Mouse (Mus musculus): ENCODE measurements at regions not wholly inside any gene's neighbourhood (a gene's known extent, or its start where the extent isn't known, plus 50 kb on each side); places are given as distances from the start of the nearest gene placed in this dataset.
"Not testable (repeated sequence)": the region's sequence is repeated elsewhere in the genome, so short reads cannot be mapped to it uniquely, and the experiment has no call there.

DNA sequence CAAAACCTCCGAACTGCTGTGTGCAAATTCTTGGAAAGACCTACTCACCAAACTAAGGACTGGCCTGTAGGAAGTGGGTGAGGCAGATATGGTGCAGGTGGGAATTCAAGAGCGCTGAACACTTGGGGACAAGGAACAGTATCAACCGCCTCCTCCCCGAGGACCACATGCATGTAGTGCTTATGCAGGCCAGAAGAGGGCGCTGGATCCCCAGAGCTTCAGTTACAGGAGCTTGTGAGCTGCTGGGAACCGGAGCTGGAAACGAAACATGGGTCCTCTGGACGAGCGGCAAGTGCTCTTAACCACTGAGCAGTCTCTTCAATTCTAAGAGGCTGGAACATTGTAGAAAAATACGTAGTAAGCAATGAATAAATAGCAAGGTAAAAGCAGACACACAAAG, 317.8 kb downstream of the Ajap1 start:
- no peak for DNase-seq (ENCODE audit: low spot score)
- 89% methylated on average over 10 of the region's 10 CpGs for WGBS

GRCm38 (mm10) chr4:153160115-153160514, 322.5 kb downstream of the Ajap1 start:
- H3K36me3 ChIP-seq (ENCODE audit: control insufficient read depth, insufficient read depth, low read length): no peaks in the 10 kb centered on the region
- no peaks in the 10 kb centered on the region for H3K27me3 ChIP-seq (replicated peaks; ENCODE audit: control insufficient read depth, insufficient read depth, low read length)
- no peak for DNase-seq (ENCODE audit: low spot score)
- no peak overlapping the region for H3K4me3 ChIP-seq (ENCODE audit: low read depth, low read length)
- 91% methylated on average over 3 of the region's 3 CpGs for WGBS
- no peak overlapping the region for H3K27ac ChIP-seq (replicated peaks; ENCODE audit: low read depth, low read length)
- 0 out of 2 replicates have a peak, but pooled peaks cover 4% of the 10 kb centered on the region for H3K9me3 ChIP-seq (ENCODE audit: control insufficient read depth, low read length)
- ATAC-seq (ENCODE audit: low read depth): no peak
- H3K4me1 ChIP-seq (ENCODE audit: control insufficient read depth, insufficient read depth, low read length): no peaks in the 10 kb centered on the region
- H3K4me2 ChIP-seq (ENCODE audit: low read depth, low read length): no peak overlapping the region
- no peak overlapping the region for H3K9ac ChIP-seq (ENCODE audit: low read depth, low read length)

More for the DNA sequence above, 317.8 kb downstream of the Ajap1 start:
- Histone ChIP-seq H3K4me2 (ENCODE audit: low read depth, low read length) (no peak overlapping the region), H3K4me3 (ENCODE audit: low read depth, low read length) (no peak overlapping the region), H3K36me3 (ENCODE audit: control insufficient read depth, insufficient read depth, low read length) (no peaks in the 10 kb centered on the region), H3K27me3 (replicated peaks; ENCODE audit: control insufficient read depth, insufficient read depth, low read length) (no peaks in the 10 kb centered on the region), H3K4me1 (ENCODE audit: control insufficient read depth, insufficient read depth, low read length) (no peaks in the 10 kb centered on the region), H3K27ac (replicated peaks; ENCODE audit: low read depth, low read length) (no peak overlapping the region), H3K9me3 (ENCODE audit: control insufficient read depth, low read length) (0 out of 2 replicates have a peak, but pooled peaks cover 5% of the 10 kb centered on the region), H3K9ac (ENCODE audit: low read depth, low read length) (no peak overlapping the region)
- no peak for ATAC-seq (ENCODE audit: low read depth)

DNA sequence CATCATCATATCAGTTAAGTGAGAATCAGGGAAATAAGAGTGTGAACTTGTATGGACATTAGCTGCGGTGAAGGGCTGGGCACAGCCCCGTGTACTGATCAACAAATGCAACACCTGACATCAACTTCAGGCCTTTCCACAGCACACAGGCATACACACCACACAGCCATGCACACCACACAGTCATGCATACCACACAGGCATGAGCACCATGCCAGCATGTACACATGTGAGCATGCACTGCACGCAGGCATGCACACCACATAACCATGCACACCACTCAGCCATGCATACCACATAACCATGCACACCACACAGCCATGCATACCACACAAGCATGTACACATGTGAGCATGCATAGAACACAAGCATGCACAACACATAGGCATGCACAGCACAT, 325.0 kb downstream of the Ajap1 start:
- ATAC-seq (ENCODE audit: low read depth) (no peak), DNase-seq (ENCODE audit: low spot score) (no peak)
- Histone ChIP-seq H3K36me3 (ENCODE audit: control insufficient read depth, insufficient read depth, low read length) (no peaks in the 10 kb centered on the region), H3K4me1 (ENCODE audit: control insufficient read depth, insufficient read depth, low read length) (no peaks in the 10 kb centered on the region), H3K4me3 (ENCODE audit: low read depth, low read length) (no peak overlapping the region), H3K9me3 (ENCODE audit: control insufficient read depth, low read length) (0 out of 2 replicates have a peak, but pooled peaks cover 3% of the 10 kb centered on the region), H3K27ac (replicated peaks; ENCODE audit: low read depth, low read length) (no peak overlapping the region), H3K4me2 (ENCODE audit: low read depth, low read length) (no peak overlapping the region), H3K9ac (ENCODE audit: low read depth, low read length) (no peak overlapping the region), H3K27me3 (replicated peaks; ENCODE audit: control insufficient read depth, insufficient read depth, low read length) (no peaks in the 10 kb centered on the region)
- 93% methylated on average over 3 of the region's 3 CpGs for WGBS

- not testable (repeated sequence) for H3K4me3 ChIP-seq (ENCODE audit: low read depth, low read length); DNase-seq (ENCODE audit: low spot score); H3K4me1 ChIP-seq (ENCODE audit: control insufficient read depth, insufficient read depth, low read length); H3K27ac ChIP-seq (replicated peaks; ENCODE audit: low read depth, low read length); H3K9ac ChIP-seq (ENCODE audit: low read depth, low read length); H3K4me2 ChIP-seq (ENCODE audit: low read depth, low read length); H3K36me3 ChIP-seq (ENCODE audit: control insufficient read depth, insufficient read depth, low read length); H3K27me3 ChIP-seq (replicated peaks; ENCODE audit: control insufficient read depth, insufficient read depth, low read length); H3K9me3 ChIP-seq (ENCODE audit: control insufficient read depth, low read length)
- ATAC-seq (ENCODE audit: low read depth): peak; percentile 74; the same call in 1 of the 2 replicates
Measured at GRCm38 (mm10) chr4:153152923-153153322, 329.7 kb downstream of the Ajap1 start.

GRCm38 (mm10) chr4:153133147-153133546, 349.5 kb downstream of the Ajap1 start:
- H3K9ac ChIP-seq (ENCODE audit: low read depth, low read length): no peak overlapping the region
- DNase-seq (ENCODE audit: low spot score): peak; percentile 48
- H3K4me2 ChIP-seq (ENCODE audit: low read depth, low read length): no peak overlapping the region
- no peak overlapping the region for H3K4me3 ChIP-seq (ENCODE audit: low read depth, low read length)
- H3K27me3 ChIP-seq (replicated peaks; ENCODE audit: control insufficient read depth, insufficient read depth, low read length): no peaks in the 10 kb centered on the region
- H3K9me3 ChIP-seq (ENCODE audit: control insufficient read depth, low read length): no peaks in the 10 kb centered on the region
- WGBS: 75% methylated on average over 13 of the region's 13 CpGs
- no peaks in the 10 kb centered on the region for H3K36me3 ChIP-seq (ENCODE audit: control insufficient read depth, insufficient read depth, low read length)
- no peak for ATAC-seq (ENCODE audit: low read depth)
- H3K4me1 ChIP-seq (ENCODE audit: control insufficient read depth, insufficient read depth, low read length): no peaks in the 10 kb centered on the region
- no peak overlapping the region for H3K27ac ChIP-seq (replicated peaks; ENCODE audit: low read depth, low read length)

- Histone ChIP-seq H3K27me3 (replicated peaks; ENCODE audit: control insufficient read depth, insufficient read depth, low read length) (no peaks in the 10 kb centered on the region), H3K4me3 (ENCODE audit: low read depth, low read length) (no peak overlapping the region), H3K36me3 (ENCODE audit: control insufficient read depth, insufficient read depth, low read length) (no peaks in the 10 kb centered on the region), H3K9ac (ENCODE audit: low read depth, low read length) (no peak overlapping the region), H3K9me3 (ENCODE audit: control insufficient read depth, low read length) (no peaks in the 10 kb centered on the region), H3K4me2 (ENCODE audit: low read depth, low read length) (no peak overlapping the region), H3K27ac (replicated peaks; ENCODE audit: low read depth, low read length) (no peak overlapping the region), H3K4me1 (ENCODE audit: control insufficient read depth, insufficient read depth, low read length) (no peaks in the 10 kb centered on the region)
- 88% methylated on average over 2 of the region's 2 CpGs for WGBS
- DNase-seq (ENCODE audit: low spot score): no peak
- ATAC-seq (ENCODE audit: low read depth): no peak
Measured at GRCm38 (mm10) chr4:153129345-153129744, 353.3 kb downstream of the Ajap1 start.

DNA sequence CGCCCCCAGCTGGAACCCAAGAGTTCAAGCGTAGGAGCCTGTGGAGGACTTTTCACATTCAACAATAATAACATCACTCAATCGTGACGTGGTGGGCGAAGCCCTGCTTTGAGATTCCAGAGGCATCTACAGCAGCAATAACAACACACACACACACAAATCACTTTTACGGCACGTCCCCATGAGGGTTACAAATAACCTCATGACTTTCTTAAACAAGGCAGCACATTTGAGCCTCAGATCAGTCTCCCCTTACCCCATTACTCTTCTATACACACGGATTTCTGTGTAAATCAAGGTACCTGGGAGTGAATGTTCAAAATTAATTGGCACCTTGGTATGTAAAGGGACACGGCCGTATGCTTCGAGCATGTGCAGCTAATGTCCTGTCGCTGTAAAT, 354.4 kb downstream of the Ajap1 start:
- Histone ChIP-seq H3K27me3 (replicated peaks; ENCODE audit: control insufficient read depth, insufficient read depth, low read length) (no peaks in the 10 kb centered on the region), H3K27ac (replicated peaks; ENCODE audit: low read depth, low read length) (no peak overlapping the region), H3K4me3 (ENCODE audit: low read depth, low read length) (no peak overlapping the region), H3K4me2 (ENCODE audit: low read depth, low read length) (no peak overlapping the region), H3K9me3 (ENCODE audit: control insufficient read depth, low read length) (no peaks in the 10 kb centered on the region), H3K36me3 (ENCODE audit: control insufficient read depth, insufficient read depth, low read length) (no peaks in the 10 kb centered on the region), H3K4me1 (ENCODE audit: control insufficient read depth, insufficient read depth, low read length) (no peaks in the 10 kb centered on the region), H3K9ac (ENCODE audit: low read depth, low read length) (no peak overlapping the region)
- 95% methylated on average over 12 of the region's 12 CpGs for WGBS
- ATAC-seq (ENCODE audit: low read depth) (no peak), DNase-seq (ENCODE audit: low spot score) (no peak)

DNA sequence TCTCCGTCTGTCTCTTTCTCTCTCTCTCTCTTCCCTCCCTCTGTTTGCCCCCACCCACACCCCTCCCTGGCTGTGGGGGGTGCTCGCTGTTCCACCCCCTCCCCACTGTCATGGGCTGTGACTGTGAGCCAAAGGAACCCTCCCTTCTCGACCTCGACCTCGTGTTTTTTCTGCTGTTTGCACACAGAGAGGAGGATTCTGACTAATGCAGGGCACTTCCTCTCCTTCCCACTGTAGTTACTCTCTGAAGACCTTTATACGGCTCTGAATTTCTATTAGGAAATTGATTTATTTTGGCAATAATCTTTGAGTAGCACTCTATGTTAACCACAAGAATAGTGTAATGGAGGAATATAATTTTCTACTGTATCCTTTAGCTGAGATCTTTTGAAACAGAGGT, 362.1 kb downstream of the Ajap1 start:
- no peak for ATAC-seq (ENCODE audit: low read depth)
- no peak for DNase-seq (ENCODE audit: low spot score)
- Histone ChIP-seq H3K36me3 (ENCODE audit: control insufficient read depth, insufficient read depth, low read length) (no peaks in the 10 kb centered on the region), H3K27ac (replicated peaks; ENCODE audit: low read depth, low read length) (no peak overlapping the region), H3K27me3 (replicated peaks; ENCODE audit: control insufficient read depth, insufficient read depth, low read length) (no peaks in the 10 kb centered on the region), H3K4me1 (ENCODE audit: control insufficient read depth, insufficient read depth, low read length) (no peaks in the 10 kb centered on the region), H3K9ac (ENCODE audit: low read depth, low read length) (no peak overlapping the region), H3K4me3 (ENCODE audit: low read depth, low read length) (no peak overlapping the region), H3K4me2 (ENCODE audit: low read depth, low read length) (no peak overlapping the region), H3K9me3 (ENCODE audit: control insufficient read depth, low read length) (no peaks in the 10 kb centered on the region)
- 43% methylated on average over 6 of the region's 6 CpGs for WGBS

DNA sequence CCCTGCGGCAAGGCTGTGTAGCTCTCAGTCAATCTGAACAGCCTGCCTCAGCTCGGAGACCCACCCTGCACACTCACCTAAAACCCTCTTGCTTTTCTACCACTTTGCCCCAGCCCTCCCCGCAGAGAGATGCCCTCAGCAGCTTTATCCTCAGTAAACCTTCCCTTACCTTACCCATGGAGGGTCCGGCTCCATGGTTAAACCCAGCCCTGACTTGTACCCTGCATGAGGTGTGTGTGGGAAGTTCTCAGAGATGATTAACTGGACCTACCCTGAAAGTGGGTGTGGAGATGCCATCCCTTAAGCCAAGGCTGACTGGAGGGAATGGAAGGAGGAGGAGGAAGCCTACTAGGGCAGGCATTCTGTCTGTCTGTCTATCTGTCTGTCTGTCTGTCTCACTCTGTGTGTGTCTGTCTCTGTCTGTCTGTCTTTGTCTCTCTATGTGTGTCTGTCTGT, 362.9 kb downstream of the Ajap1 start:
- 58% methylated on average over 4 of the region's 4 CpGs for WGBS

More for the DNA sequence above, 362.9 kb downstream of the Ajap1 start:
- no peak overlapping the region for H3K4me3 ChIP-seq (ENCODE audit: low read depth, low read length)
- H3K4me2 ChIP-seq (ENCODE audit: low read depth, low read length): no peak overlapping the region
- H3K36me3 ChIP-seq (ENCODE audit: control insufficient read depth, insufficient read depth, low read length): no peaks in the 10 kb centered on the region
- no peaks in the 10 kb centered on the region for H3K9me3 ChIP-seq (ENCODE audit: control insufficient read depth, low read length)
- no peak for ATAC-seq (ENCODE audit: low read depth)
- no peaks in the 10 kb centered on the region for H3K27me3 ChIP-seq (replicated peaks; ENCODE audit: control insufficient read depth, insufficient read depth, low read length)
- no peak for DNase-seq (ENCODE audit: low spot score)
- no peak overlapping the region for H3K27ac ChIP-seq (replicated peaks; ENCODE audit: low read depth, low read length)
- no peak overlapping the region for H3K9ac ChIP-seq (ENCODE audit: low read depth, low read length)
- no peaks in the 10 kb centered on the region for H3K4me1 ChIP-seq (ENCODE audit: control insufficient read depth, insufficient read depth, low read length)
